Mouse (Mus musculus) G1E (cell line): ENCODE results near the gene Mdm2. TPM values are rescaled to one million over a fixed set of nuclear protein-coding genes. Genes with fewer than 3 reads are reported as not detected.
"Not testable (repeated sequence)": the region's sequence is repeated elsewhere in the genome, so short reads cannot be mapped to it uniquely, and the experiment has no call there.

ENCODE experiments used
- ATAC-seq: 2 replicates; pipeline ENCODE4 v1.8.0; 2016; ENCODE audit warnings: mild to moderate bottlenecking; ENCODE audit not compliant: insufficient number of reproducible peaks, poor library complexity, low FRiP score, severe bottlenecking; ENCODE audit errors: extremely low read depth
- DNase-seq: peaks from one replicate; pipeline ENCODE4 v3.0.0; 2012; ENCODE audit warnings: low spot score
- H3K27me3 ChIP-seq: 2 replicates; pipeline ENCODE4 v1.6.1; 2012; ENCODE audit warnings: mild to moderate bottlenecking, low read length, inconsistent platforms; ENCODE audit not compliant: insufficient read depth
- H3K36me3 ChIP-seq: replicated peaks from 2 replicates; pipeline ENCODE3; 2012; ENCODE audit warnings: mild to moderate bottlenecking, inconsistent platforms
- H3K4me1 ChIP-seq: 2 replicates; pipeline ENCODE4 v1.6.1; 2012; ENCODE audit warnings: low read depth, low read length, inconsistent platforms, mixed read lengths; ENCODE audit not compliant: insufficient read depth
- H3K4me3 ChIP-seq: 2 replicates; pipeline ENCODE4 v1.5.1; 2012; ENCODE audit warnings: low read depth, mild to moderate bottlenecking, inconsistent platforms, low read length, moderate library complexity, mixed read lengths
- H3K9me3 ChIP-seq: replicated peaks from 2 replicates; pipeline ENCODE4 v1.6.1; 2012; ENCODE audit warnings: inconsistent platforms
- CTCF ChIP-seq: IDR thresholded peaks from 2 replicates; pipeline ENCODE4 v1.5.1; 2012; ENCODE audit warnings: low read depth, low read length, inconsistent platforms, mixed read lengths
- GATA1 ChIP-seq: IDR thresholded peaks from 2 replicates; pipeline ENCODE4 v1.6.1; 2012; ENCODE audit warnings: borderline replicate concordance, low read length, inconsistent platforms, mixed read lengths
- GATA2 ChIP-seq: IDR thresholded peaks from 2 replicates; pipeline ENCODE4 v1.6.1; 2012; ENCODE audit warnings: low read depth, low read length, inconsistent platforms, borderline replicate concordance
- POLR2AphosphoS5 ChIP-seq: IDR thresholded peaks from 2 replicates; pipeline ENCODE4 v1.6.1; 2012; ENCODE audit warnings: low read depth, low read length, inconsistent platforms; ENCODE audit not compliant: insufficient replicate concordance
- TAL1 ChIP-seq: conservative IDR thresholded peaks from 2 replicates; pipeline ENCODE4 v1.6.1; 2012; ENCODE audit warnings: low read depth, low read length, inconsistent platforms, mixed read lengths
- polyA plus RNA-seq: library from polyadenylated mRNA; stranded (reverse); fragments of >175 nt; gene quantifications from 2 replicates; pipeline ENCODE4 v1.2.3, GENCODE M21; 2012
- total RNA-seq, 2 experiments: library from RNA; stranded (forward) in 1 of 2; stranded (reverse) in 1 of 2; fragments of 200-1000 nt in 1 of 2; fragments of >200 nt in 1 of 2; fragmentation: Nextera tagmentation in 1 of 2; gene quantifications; 2 replicates each; pipeline ENCODE4 v1.2.3; 2014 to 2017

The Mdm2 gene
- total and polyA plus RNA-seq, 3 experiments = 41.3 to 153 (median 97.1) TPM

DNA sequence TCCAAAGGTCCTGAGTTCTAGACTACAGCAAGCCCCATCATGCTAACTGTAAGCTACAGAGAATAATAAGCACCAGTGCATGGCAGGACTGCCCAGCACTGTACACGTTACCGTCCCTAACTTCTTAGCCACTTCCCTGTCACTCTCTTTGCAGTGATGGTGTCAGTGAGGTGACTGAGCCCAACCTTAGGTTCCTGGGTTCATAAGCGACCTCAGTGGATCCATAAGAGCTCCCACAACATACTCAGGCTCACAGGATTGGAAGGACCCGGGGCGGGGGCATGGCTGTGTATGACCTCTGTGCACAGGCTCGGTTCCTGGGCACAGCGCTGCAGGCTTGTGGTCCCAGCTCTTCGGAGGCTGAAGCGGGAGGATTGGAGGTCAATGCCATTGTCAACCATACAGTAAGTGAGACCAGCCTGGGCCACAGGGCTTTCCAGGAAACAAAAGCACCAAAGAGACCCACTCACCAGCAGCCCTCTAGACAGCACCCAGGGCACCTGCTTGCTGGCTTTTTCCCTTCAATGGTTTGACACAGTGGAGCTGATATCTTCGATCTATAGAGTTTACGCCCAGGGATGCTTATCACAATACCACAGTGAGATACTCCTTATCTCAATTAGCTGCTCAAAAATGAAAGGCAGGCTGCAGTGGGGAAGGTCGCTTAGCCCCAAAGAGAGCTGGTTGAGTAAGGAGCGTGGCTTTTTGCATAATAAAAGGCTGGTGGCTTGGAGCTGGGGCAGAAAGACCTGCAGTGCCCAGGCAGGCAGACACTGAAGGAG, 27.8 kb upstream of the Mdm2 start:
- no peaks in the 10 kb centered on the region for H3K9me3 ChIP-seq
- peaks cover 68% of the 10 kb centered on the region for H3K4me1 ChIP-seq
- DNase-seq (peak; percentile 37), ATAC-seq (peak; percentile 67)
- TF ChIP-seq CTCF (no peak), GATA2 (no peak), POLR2AphosphoS5 (no peak), GATA1 (no peak), TAL1 (no peak; the same call in 1 of the 2 replicates)
- peaks cover 54% of the 10 kb centered on the region for H3K36me3 ChIP-seq
- H3K4me3 ChIP-seq = peak overlapping the region; percentile 66; the same call in 1 of the 2 replicates
- no peaks in the 10 kb centered on the region for H3K27me3 ChIP-seq

DNA sequence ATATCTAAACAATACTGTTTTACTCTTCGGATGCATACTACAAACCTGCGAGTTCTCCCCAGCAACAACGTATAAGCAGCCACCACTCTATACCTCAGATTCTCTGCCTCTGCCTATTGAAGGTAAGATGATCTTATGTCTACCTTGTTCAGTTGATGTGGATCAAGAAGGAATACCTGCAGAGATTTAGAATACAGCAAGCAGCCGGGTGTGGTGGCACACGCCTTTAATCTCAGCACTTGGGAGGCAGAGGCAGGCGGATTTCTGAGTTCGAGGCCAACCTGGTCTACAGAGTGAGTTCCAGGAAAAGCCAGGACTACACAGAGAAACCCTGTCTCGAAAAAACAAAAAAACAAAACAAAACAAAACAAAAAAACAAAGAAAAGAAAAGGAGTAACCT, 26.9 kb upstream of the Mdm2 start:
- H3K4me1 ChIP-seq = peaks cover 74% of the 10 kb centered on the region
- peaks cover 49% of the 10 kb centered on the region for H3K36me3 ChIP-seq
- H3K9me3 ChIP-seq, DNase-seq, H3K27me3 ChIP-seq, H3K4me3 ChIP-seq, ATAC-seq: not testable (repeated sequence)

DNA sequence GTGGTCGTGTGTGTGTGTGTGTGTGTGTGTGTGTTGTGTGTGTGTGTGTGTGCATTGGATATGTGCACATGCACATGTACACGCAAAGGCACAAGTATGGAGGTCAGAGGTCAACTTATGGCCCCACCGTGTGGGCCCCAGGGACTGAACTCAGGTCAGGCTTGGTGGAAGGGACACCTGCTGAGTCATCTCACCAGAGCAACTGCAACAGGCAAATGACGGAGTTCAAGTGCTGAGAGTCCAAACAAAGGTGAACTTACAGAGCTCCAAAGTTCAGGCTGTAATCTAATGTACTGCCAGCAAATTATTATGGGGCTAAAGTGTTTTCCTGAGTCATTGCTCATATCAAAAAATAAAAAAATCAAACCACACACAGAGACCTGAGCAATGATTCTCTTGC, 26.5 kb upstream of the Mdm2 start:
- H3K4me1 ChIP-seq = peaks cover 75% of the 10 kb centered on the region
- no peak overlapping the region for H3K4me3 ChIP-seq
- no peaks in the 10 kb centered on the region for H3K27me3 ChIP-seq
- TF ChIP-seq CTCF (no peak), POLR2AphosphoS5 (no peak), GATA1 (no peak), TAL1 (no peak), GATA2 (no peak)
- no peaks in the 10 kb centered on the region for H3K9me3 ChIP-seq
- DNase-seq = no peak
- ATAC-seq = no peak
- peaks cover 45% of the 10 kb centered on the region for H3K36me3 ChIP-seq

DNA sequence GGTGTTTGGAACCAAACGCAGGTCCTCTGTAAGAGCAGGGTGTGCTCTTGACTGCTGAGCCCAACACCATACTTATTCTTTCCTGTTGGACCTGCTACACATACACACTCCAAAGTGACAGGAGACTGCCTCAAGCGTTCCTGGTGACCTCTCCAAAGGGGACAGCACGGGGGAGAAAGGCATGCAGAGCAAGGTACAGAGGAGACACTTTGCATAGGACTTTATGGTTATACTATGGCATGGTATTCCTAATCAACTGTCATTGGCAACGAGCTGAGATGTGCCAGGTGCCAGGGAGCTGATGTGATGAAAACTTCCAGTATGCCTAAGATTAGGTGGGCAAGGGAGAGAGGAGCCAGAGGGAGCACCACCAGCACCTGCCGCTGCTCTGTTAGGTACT, 26.0 kb upstream of the Mdm2 start:
- Histone ChIP-seq H3K4me3 (no peak overlapping the region), H3K36me3 (peaks cover 40% of the 10 kb centered on the region), H3K9me3 (no peaks in the 10 kb centered on the region), H3K4me1 (peaks cover 77% of the 10 kb centered on the region), H3K27me3 (no peaks in the 10 kb centered on the region)
- no peak for ATAC-seq
- TF ChIP-seq CTCF (no peak), TAL1 (no peak), POLR2AphosphoS5 (no peak), GATA2 (no peak), GATA1 (no peak)
- no peak for DNase-seq

DNA sequence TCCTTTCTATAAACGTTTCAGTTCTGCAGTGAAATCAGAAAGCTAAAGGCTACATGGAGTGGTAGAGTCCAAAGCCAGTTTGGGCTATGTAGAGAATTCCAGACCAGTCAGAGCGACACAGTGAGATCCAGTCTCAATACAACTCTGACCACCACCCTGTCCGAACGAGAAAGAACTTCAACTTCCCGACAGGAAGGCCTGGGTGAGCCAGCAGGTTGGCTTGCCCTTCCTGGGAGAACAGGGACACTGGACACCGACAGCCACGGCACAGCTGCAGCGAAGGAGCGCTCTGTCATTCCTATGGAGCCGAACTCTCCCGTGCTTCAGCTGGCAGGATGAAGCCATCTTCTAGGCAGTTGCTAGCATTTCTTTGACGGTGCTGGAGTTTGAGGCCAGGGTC, 24.8 kb upstream of the Mdm2 start:
- H3K27me3 ChIP-seq, H3K4me3 ChIP-seq, DNase-seq, ATAC-seq, H3K9me3 ChIP-seq: not testable (repeated sequence)
- Histone ChIP-seq H3K36me3 (peaks cover 29% of the 10 kb centered on the region), H3K4me1 (peaks cover 77% of the 10 kb centered on the region)

DNA sequence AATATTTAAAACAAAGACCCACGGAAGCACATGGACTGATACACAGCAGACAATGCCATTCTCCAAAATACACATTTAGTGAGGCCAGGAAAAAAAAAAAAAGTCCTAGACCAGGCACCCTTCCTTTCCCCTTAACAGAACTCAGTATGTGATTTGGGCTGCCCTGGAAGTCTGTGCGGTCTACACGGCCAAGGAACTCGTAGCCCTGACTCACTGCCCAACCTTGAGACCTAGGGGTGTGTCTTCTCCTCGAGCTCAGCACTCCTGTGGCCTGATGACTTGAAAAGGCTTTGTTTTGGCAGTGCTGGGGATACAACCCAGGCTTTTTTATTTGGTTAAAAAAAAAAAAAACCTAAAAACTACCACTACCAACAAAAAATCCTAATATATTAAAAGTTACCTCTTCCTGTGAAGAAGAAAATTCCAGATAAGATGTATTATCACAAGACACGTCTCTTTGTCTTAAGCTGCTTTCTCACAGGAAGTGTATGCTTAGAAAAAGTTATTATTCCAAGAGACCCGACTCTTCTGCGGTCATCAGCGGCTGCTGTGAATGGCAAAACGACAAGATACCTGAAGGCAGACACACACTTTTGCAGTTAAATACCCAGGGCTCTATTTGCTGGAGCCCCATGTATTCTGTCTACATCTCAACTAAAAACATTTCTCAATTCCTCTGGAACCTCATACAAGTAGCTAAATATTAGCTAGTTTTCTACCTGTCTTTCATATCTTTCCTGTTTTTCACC, 23.7 kb upstream of the Mdm2 start:
- ATAC-seq, H3K27me3 ChIP-seq, H3K4me3 ChIP-seq, H3K9me3 ChIP-seq, DNase-seq: not testable (repeated sequence)
- H3K36me3 ChIP-seq = peaks cover 22% of the 10 kb centered on the region
- H3K4me1 ChIP-seq = peaks cover 74% of the 10 kb centered on the region

DNA sequence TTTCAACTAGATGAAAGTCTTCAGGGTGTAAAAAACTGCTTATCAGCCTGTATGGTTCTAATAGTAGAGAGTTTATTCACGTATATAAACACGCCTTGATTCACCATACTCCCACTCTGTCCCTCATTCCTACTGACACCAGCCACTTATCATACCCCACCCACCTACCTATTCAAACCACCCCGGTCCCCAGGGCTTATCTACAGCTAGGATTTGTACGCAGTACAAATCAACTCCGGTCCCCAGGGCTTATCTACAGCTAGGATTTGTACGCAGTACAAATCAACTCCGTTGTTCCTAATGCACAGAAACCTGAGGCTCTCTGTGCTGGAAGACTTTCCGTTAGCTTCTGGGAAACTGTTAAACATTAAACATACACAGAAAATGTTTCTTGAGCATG, 23.1 kb upstream of the Mdm2 start:
- Histone ChIP-seq H3K4me1 (peaks cover 68% of the 10 kb centered on the region), H3K36me3 (peaks cover 22% of the 10 kb centered on the region), H3K27me3 (peaks cover 10% of the 10 kb centered on the region)
- DNase-seq, ATAC-seq, H3K9me3 ChIP-seq, H3K4me3 ChIP-seq: not testable (repeated sequence)
